Mouse (Mus musculus): ENCODE results near the gene Jtb.
A peak's percentile ranks its signal among the peaks of the same experiment; 100 is the strongest.

GRCm38 (mm10) chr3:90231507-90232333 lies at the start of gene Jtb:
- no peak for TF ChIP-seq TCF12 (IDR thresholded peaks at IDR 0.05; ENCODE audit: insufficient read depth, poor library complexity, severe bottlenecking)
- peak; percentile 8 to 90 (median 87) for TF ChIP-seq MYOD1 (IDR thresholded peaks at IDR 0.05; ENCODE audit: control insufficient read depth in 1 of 3, insufficient read length in 2 of 3, low read depth in 2 of 3)
- TF ChIP-seq E2F4 (IDR thresholded peaks at IDR 0.05; ENCODE audit: insufficient read depth): no peak
- TF ChIP-seq MAX (IDR thresholded peaks at IDR 0.05; ENCODE audit: low read depth): no peak
- peak; percentile 92 for TF ChIP-seq POLR2AphosphoS2 (IDR thresholded peaks at IDR 0.05; ENCODE audit: insufficient read length, low read depth)
- peak; percentile 96 for TF ChIP-seq POLR2A (IDR thresholded peaks at IDR 0.05; ENCODE audit: insufficient read length, low read depth)

Data from myocyte (in vitro differentiated cells).